Comparison of ENCODE assay signal across 12 mouse cellular contexts in the genomic region with DNA sequence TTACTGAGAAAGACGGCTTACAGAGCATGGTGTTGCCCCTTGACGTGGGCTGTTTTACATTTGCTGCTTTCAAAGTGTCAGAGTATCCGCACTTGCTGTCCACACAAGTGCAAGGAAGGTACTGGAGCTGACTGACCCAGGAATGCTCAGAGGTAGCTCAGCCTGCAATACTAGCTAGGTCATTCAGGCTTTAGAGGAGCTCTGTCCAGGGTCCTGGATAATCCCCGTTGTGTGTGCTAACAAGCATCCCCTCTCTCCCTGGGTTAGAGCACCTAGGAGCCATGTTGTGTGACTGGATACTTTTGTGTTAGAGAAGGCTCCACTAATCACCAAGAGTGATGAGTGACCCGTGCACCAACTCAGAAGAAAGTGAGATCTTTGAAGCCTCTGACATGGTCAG.
DNase-seq lines count a peak whose midpoint lies in the region; ATAC-seq and TF ChIP-seq lines count a peak whose summit lies in the region.
"Had no signal": no experiment of that assay in that cellular context is flagged by ENCODE, and none has a peak within 500 bp of the region (broad histone marks: within the 10 kb centered on the region; RNA-seq: fewer than 3 reads in every experiment).

No protein-coding gene starts in this region.

- H3K27me3 ChIP-seq in forebrain, embryonic 14.5 days (replicated peaks; ENCODE audit: control insufficient read depth, insufficient read depth, low read length): no peaks in the 10 kb centered on the region
- no peaks in the 10 kb centered on the region for H3K27me3 ChIP-seq in forebrain, embryonic 15.5 days
- H3K27me3 ChIP-seq in liver, embryonic 11.5 days (replicated peaks; ENCODE audit: control insufficient read depth, insufficient read depth, low read length): no peaks in the 10 kb centered on the region
- no peaks in the 10 kb centered on the region for H3K27me3 ChIP-seq in liver, postnatal 0 days (ENCODE audit: insufficient read depth, low read length)
- H3K27me3 ChIP-seq in limb, embryonic 11.5 days (ENCODE audit: control insufficient read depth, insufficient read depth, low read length): no peaks in the 10 kb centered on the region
- H3K27me3 ChIP-seq: intestine, embryonic 15.5 days had no signal

- no peak overlapping the region for H3K9ac ChIP-seq in forebrain, embryonic 14.5 days (ENCODE audit: low read length)
- no peak overlapping the region for H3K9ac ChIP-seq in forebrain, embryonic 15.5 days (replicated peaks)
- H3K9ac ChIP-seq in liver, embryonic 11.5 days (ENCODE audit: low read depth, low read length): no peak overlapping the region
- no peak overlapping the region for H3K9ac ChIP-seq in liver, postnatal 0 days (replicated peaks)
- H3K9ac ChIP-seq in limb, embryonic 11.5 days (ENCODE audit: low read length): no peak overlapping the region
- H3K9ac ChIP-seq: intestine, embryonic 15.5 days had no signal

- no peaks in the 10 kb centered on the region for H3K4me1 ChIP-seq in forebrain, embryonic 14.5 days (ENCODE audit: control insufficient read depth, insufficient read depth, low read length)
- no peaks in the 10 kb centered on the region for H3K4me1 ChIP-seq in forebrain, embryonic 15.5 days
- no peaks in the 10 kb centered on the region for H3K4me1 ChIP-seq in liver, embryonic 11.5 days (replicated peaks; ENCODE audit: control insufficient read depth, insufficient read depth, low read length)
- H3K4me1 ChIP-seq in liver, postnatal 0 days (ENCODE audit: insufficient read depth): no peaks in the 10 kb centered on the region
- H3K4me1 ChIP-seq in limb, embryonic 11.5 days (ENCODE audit: control insufficient read depth, insufficient read depth, low read length): no peaks in the 10 kb centered on the region
- H3K4me1 ChIP-seq: intestine, embryonic 15.5 days had no signal

- 43% methylated on average over 5 of the region's 5 CpGs for WGBS in forebrain, embryonic 14.5 days
- 39% methylated on average over 5 of the region's 5 CpGs for WGBS in forebrain, embryonic 15.5 days
- WGBS in liver, embryonic 11.5 days: 30% methylated on average over 5 of the region's 5 CpGs
- 29% methylated on average over 5 of the region's 5 CpGs for WGBS in liver, postnatal 0 days (ENCODE audit: insufficient replicate concordance)
- 35% methylated on average over 5 of the region's 5 CpGs for WGBS in limb, embryonic 11.5 days

- no peak overlapping the region for H3K4me3 ChIP-seq in forebrain, embryonic 14.5 days (ENCODE audit: low read depth, low read length)
- no peak overlapping the region for H3K4me3 ChIP-seq in forebrain, embryonic 15.5 days
- no peak overlapping the region for H3K4me3 ChIP-seq in liver, embryonic 11.5 days (ENCODE audit: low read depth, low read length)
- H3K4me3 ChIP-seq in liver, postnatal 0 days (ENCODE audit: low read depth, low read length): no peak overlapping the region
- no peak overlapping the region for H3K4me3 ChIP-seq in limb, embryonic 11.5 days (ENCODE audit: low read depth, low read length)
- H3K4me3 ChIP-seq: intestine, embryonic 15.5 days had no signal

- no peak for ATAC-seq in forebrain, embryonic 14.5 days
- no peak for ATAC-seq in forebrain, embryonic 15.5 days (replicated peaks)
- no peak for ATAC-seq in liver, embryonic 11.5 days (replicated peaks; ENCODE audit: low FRiP score)
- ATAC-seq in liver, postnatal 0 days: no peak
- ATAC-seq in limb, embryonic 11.5 days (ENCODE audit: insufficient number of reproducible peaks, low FRiP score, low TSS enrichment, low read depth): no peak
- ATAC-seq: intestine, embryonic 15.5 days had no signal

- TF ChIP-seq CTCF in liver, postnatal 0 days (IDR thresholded peaks at IDR 0.05; ENCODE audit: low read depth): no peak

- no peak for TF ChIP-seq EP300 in liver, postnatal 0 days (IDR thresholded peaks at IDR 0.05; ENCODE audit: low read depth)

- peak; percentile 8 for DNase-seq in forebrain, embryonic 14.5 days (ENCODE audit: low spot score)
- DNase-seq in liver, embryonic 11.5 days (ENCODE audit: low spot score): peak; percentile 32
- no peak for DNase-seq in liver, postnatal 0 days
- peak; percentile 74 for DNase-seq in R1 (ENCODE audit: low read depth, low spot score)
- DNase-seq in limb, embryonic 11.5 days (ENCODE audit: low spot score): peak; percentile 85
- DNase-seq in lung, postnatal 14 days: no peak
- DNase-seq in spleen, postnatal 10 days (ENCODE audit: low spot score in 2 of 2): no peak
- DNase-seq: cerebellum, postnatal 10 days; right cerebral cortex, postnatal 25 days had no signal

- no peak overlapping the region for H3K4me2 ChIP-seq in forebrain, embryonic 14.5 days (ENCODE audit: low read length)
- no peak overlapping the region for H3K4me2 ChIP-seq in forebrain, embryonic 15.5 days (replicated peaks)
- no peak overlapping the region for H3K4me2 ChIP-seq in liver, embryonic 11.5 days
- H3K4me2 ChIP-seq in liver, postnatal 0 days (ENCODE audit: low read depth, low read length): no peak overlapping the region
- H3K4me2 ChIP-seq in limb, embryonic 11.5 days (ENCODE audit: low read depth, severe bottlenecking): no peak overlapping the region
- H3K4me2 ChIP-seq: heart, embryonic 11.5 days; intestine, embryonic 15.5 days had no signal

- H3K36me3 ChIP-seq in forebrain, embryonic 14.5 days (ENCODE audit: control insufficient read depth, insufficient read depth, low read length): no peaks in the 10 kb centered on the region
- H3K36me3 ChIP-seq in forebrain, embryonic 15.5 days: no peaks in the 10 kb centered on the region
- no peaks in the 10 kb centered on the region for H3K36me3 ChIP-seq in liver, embryonic 11.5 days (ENCODE audit: control insufficient read depth, insufficient read depth, low read length)
- no peaks in the 10 kb centered on the region for H3K36me3 ChIP-seq in liver, postnatal 0 days (replicated peaks; ENCODE audit: insufficient read depth, low read length)
- H3K36me3 ChIP-seq in limb, embryonic 11.5 days (ENCODE audit: control insufficient read depth, insufficient read depth, low read length): no peaks in the 10 kb centered on the region
- H3K36me3 ChIP-seq: intestine, embryonic 15.5 days had no signal

- H3K9me3 ChIP-seq in forebrain, embryonic 14.5 days (replicated peaks; ENCODE audit: control insufficient read depth, low read length): no peaks in the 10 kb centered on the region
- no peaks in the 10 kb centered on the region for H3K9me3 ChIP-seq in forebrain, embryonic 15.5 days
- no peaks in the 10 kb centered on the region for H3K9me3 ChIP-seq in liver, embryonic 11.5 days (ENCODE audit: control insufficient read depth, low read length)
- no peaks in the 10 kb centered on the region for H3K9me3 ChIP-seq in liver, postnatal 0 days (ENCODE audit: low read length)
- no peaks in the 10 kb centered on the region for H3K9me3 ChIP-seq in limb, embryonic 11.5 days (ENCODE audit: control insufficient read depth, low read length)
- H3K9me3 ChIP-seq: intestine, embryonic 15.5 days had no signal

- H3K27ac ChIP-seq in forebrain, embryonic 14.5 days (ENCODE audit: low read depth, low read length): no peak overlapping the region
- no peak overlapping the region for H3K27ac ChIP-seq in forebrain, embryonic 15.5 days (replicated peaks)
- no peak overlapping the region for H3K27ac ChIP-seq in liver, embryonic 11.5 days (ENCODE audit: low read depth, low read length)
- H3K27ac ChIP-seq in liver, postnatal 0 days (ENCODE audit: low read depth): no peak overlapping the region
- H3K27ac ChIP-seq in limb, embryonic 11.5 days (replicated peaks; ENCODE audit: low read depth, low read length): no peak overlapping the region
- H3K27ac ChIP-seq: intestine, embryonic 15.5 days had no signal

Comparison
In these comparisons a context has a peak if more than half of its experiments do, and no peak if none do; other contexts are left out.
1. DNase-seq: peak in forebrain, embryonic 14.5 days (single experiment), liver, embryonic 11.5 days (single experiment), R1 (single experiment) and limb, embryonic 11.5 days (single experiment); none in liver, postnatal 0 days (single experiment), lung, postnatal 14 days (single experiment) and spleen, postnatal 10 days (0 of 2).